Mouse (Mus musculus) 3T3-L1 (cell line): Measurements from ENCODE around the gene Klrb1b.
"Not testable (repeated sequence)": the region's sequence is repeated elsewhere in the genome, so short reads cannot be mapped to it uniquely, and the experiment has no call there.

Experiments used
- DNase-seq: peaks from one replicate; pipeline ENCODE4 v3.0.0-alpha.2; 2015; ENCODE audit warnings: low read depth, low spot score

Gene Klrb1b

DNA sequence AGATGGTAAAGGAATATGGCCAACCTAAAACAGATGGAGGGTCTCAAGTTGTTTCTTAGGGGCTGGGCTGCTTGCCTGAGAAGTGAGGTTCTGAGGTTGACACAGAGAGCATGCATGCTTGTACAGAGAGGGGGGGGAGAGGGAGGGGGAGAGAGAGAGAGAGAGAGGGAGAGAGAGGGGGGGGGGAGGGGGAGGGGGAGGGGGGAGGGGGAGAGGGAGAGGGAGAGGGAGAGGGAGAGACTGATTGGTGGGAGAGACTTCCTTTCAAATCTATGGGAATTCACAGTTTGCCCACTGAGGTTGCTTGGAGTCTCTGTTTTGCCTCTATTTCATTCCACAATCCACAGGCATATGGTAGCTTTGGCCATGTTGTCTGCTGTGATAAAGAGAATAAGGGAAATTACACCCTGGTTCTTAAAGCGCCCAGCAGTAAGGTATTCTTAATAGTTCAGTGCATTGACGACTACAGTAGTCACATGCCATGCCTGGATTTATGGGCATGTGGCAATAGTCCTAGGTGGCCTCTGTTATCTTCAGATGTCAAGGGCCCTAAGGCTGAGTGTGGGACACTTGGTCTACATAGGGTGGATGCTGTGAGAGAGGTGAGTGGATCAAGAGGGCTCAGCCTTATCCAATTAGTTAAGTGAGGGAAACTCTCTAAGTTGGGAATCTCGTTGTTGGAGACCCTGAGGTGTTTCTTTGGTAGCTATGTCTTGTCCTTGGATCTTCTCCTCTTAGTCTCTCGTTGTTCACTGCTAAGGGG is 15.4 kb upstream of the Klrb1b start:
- no peak for DNase-seq

DNA sequence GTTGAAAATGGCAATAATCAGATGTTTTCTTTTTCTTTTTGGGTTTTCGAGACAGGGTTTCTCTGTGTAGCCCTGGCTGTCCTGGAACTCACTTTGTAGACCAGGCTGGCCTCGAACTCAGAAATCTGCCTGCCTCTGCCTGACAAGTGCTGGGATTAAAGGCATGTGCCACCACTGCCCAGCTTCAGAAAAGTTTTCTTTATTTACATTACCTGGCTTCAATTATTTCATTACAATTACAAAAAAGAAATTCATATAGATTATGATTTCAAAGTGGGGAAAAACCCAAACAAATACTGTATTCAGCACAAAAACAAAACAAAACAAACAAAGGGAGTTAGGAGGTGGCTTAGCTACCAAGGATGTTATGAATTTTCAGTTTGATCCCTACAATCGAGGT is 14.5 kb upstream of the Klrb1b start:
- DNase-seq, result not testable (repeated sequence)

DNA sequence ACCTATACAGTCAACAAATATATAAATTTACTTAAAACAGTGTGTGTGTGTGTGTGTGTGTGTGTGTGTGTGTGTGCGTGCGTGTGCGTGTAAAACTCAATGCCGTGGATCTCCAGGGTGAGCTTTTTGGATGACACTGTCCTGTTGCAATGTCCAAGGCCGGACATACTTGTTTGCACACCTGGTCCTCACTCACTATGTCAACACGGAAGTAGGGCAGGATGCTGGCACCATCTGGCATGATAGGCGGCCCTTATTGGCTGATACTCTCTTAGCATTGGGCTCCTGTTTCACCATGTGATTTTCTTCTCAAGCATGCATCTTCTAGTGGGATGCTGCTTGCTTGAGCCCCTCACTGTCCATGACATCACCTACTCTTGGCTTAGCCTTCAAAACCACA is 13.8 kb upstream of the Klrb1b start:
- DNase-seq, result peak; percentile 36

GRCm38 (mm10) chr6:128839266-128839771 is 13.2 kb upstream of the Klrb1b start:
- peak; percentile 94 for DNase-seq

GRCm38 (mm10) chr6:128838342-128839265 is 12.5 kb upstream of the Klrb1b start:
- DNase-seq, result peak; percentile 96

DNA sequence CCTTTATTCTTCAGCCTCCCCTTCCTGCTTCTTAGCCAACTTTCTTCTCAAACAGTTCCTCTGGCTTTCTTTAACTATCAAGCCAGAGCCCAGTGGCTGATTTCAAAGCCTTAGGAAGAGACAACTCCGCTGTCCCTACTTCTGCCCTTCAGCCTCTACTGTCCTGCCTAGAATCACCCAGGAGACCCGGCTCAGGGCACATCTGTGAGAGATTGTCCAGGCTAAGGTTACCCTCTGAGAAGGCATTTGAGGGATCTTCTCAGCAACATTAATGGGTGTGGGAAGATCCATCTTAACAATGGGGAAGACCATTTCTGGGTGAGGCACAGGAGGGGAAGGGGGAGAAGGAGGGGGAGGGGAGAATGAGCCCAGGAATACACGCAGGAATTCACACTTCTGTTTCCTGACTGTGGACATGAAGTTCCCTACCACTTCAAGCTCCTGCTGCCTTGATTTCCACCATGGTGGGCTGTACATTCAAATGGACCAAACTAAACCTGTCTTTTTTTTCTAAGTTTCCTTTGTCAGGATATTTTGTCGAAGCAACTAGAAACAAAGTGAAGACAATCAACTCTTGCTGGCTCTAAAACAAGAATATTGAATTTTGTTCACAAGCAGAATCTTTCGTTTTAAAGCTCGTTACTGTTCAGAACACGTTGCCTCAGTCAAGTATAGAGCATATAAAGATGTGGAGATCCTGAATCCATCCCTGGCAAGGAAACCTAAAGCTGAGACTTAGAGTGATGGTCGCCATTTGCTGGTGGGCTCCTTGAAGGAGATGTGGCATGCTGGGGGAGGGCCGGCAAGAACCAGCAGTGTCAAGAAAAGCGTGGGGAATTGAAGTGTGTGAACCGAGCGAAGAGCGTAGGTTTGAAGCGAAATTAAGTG is 11.6 kb upstream of the Klrb1b start:
- peak; percentile 43 for DNase-seq

GRCm38 (mm10) chr6:128836955-128837334 is 10.8 kb upstream of the Klrb1b start:
- no peak for DNase-seq

- no peak for DNase-seq
Observed at GRCm38 (mm10) chr6:128836191-128836954, 10.2 kb upstream of the Klrb1b start.

DNA sequence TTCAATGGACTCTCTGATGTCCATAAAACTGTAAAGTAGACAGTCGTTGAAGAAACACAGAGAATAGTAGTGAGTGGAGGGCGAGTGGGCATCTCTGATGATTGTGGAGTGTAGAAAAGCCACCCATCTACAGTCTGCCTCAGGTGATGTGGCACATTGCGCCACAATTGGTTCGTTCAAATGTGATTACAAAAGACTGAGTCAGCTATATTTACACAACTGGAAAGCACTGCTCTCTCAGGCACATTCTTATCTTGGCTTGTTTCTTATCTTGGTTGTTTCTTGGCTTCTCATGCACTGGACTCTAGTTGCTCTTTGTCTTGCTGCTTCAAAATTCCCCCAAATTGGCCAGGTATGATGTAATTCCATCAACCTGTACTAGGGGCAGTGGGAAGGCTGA is 9.4 kb upstream of the Klrb1b start:
- no peak for DNase-seq

GRCm38 (mm10) chr6:128833046-128833445 is 6.9 kb upstream of the Klrb1b start:
- DNase-seq, result no peak

- no peak for DNase-seq
Observed at GRCm38 (mm10) chr6:128829837-128830236, 3.7 kb upstream of the Klrb1b start.

DNA sequence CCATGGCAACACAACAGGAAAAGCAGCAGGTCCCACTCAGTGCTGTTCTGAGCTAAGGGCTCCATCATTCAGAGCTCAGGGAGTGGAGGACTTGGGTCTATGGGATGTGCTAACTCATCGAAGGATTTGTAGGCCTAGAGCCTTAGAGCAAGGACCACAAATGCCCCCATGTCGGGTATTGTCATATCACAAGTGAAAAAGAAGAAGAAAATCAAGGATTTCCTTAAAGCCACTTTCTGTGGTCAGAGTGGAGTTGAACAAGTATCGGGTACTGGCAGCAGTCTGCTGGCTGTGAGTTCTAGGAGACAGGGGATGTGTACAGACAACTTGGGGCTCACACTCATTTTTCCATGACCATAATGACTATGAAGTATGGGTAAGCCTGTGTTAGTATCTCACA is 650 bp upstream of the Klrb1b start:
- no peak for DNase-seq

DNA sequence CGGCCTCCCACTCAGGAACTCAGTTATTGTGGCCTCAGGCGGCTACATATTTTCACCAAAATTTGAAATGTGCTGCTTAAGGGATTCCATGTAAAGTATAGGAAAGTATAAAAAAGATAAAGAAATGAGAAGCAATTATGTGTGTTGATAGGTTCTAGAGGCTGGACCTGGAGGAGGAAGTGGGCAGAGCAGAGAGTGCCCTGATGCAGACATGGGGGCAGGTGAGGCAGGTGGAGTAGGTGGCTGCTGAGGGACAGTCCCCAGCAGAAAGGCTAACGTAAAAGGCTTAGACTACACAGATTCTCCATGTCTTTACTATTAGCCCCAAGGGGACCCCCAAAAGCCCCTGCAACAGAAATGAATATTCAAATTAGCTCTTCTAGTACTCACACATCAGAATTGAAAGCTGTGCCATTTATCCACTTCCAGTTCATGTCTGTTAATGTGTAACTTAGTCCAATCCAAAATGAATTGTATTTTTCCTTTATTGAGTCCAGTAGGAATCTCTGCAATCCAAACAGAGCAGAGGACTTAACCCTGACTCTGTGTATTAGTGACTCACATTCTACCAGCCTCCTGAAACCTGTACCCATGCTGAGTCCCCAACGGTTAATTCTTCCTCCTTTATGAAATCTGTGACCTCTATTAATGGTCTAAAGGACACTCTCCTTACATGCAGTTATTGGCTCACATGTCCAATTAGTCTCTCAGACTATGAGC is 7.9 kb downstream of the Klrb1b start:
- DNase-seq, result no peak

- peak; percentile 65 for DNase-seq
Observed at GRCm38 (mm10) chr6:128808532-128808931, 17.6 kb downstream of the Klrb1b start.

GRCm38 (mm10) chr6:128807021-128807420 is 19.1 kb downstream of the Klrb1b start:
- DNase-seq, result peak; percentile 59

DNA sequence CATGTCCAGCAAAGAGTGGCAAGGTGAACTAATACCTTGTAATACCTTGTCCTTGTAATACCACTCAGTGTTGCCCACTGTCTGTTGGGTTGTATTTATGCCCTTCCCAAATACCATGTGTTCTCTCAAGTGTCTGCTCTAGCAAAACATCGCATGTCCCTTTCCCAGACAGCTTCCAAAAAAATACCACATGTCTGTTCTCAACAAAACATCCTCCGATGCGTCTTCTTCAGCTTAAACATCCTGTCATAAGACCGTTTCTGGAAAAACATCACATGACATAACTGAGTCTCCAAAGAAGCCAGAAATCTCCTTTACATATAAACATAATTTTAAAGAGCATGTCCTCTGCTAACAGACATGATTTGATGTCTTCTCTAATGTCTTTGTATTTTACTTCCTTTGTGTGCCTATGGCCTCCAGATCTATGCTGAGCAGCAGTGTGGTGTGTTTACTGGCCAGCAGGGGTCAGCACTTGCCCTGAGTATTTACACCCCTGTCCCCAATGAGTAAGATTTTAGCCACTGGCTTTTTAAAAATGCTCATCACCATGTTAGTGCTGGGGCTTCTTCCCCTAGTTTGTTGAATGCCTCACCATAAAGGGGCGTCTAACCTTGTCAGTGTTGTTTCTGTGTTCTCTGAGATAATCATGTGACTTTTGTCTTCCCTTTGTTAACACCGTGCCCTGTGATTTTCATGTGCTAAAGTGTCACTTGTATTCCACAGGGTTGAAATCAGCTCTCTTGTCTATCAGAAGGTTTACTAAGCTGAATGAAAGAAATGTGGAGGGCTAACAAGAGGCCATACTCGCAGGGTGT is 21.1 kb downstream of the Klrb1b start:
- peak; percentile 67 for DNase-seq

DNA sequence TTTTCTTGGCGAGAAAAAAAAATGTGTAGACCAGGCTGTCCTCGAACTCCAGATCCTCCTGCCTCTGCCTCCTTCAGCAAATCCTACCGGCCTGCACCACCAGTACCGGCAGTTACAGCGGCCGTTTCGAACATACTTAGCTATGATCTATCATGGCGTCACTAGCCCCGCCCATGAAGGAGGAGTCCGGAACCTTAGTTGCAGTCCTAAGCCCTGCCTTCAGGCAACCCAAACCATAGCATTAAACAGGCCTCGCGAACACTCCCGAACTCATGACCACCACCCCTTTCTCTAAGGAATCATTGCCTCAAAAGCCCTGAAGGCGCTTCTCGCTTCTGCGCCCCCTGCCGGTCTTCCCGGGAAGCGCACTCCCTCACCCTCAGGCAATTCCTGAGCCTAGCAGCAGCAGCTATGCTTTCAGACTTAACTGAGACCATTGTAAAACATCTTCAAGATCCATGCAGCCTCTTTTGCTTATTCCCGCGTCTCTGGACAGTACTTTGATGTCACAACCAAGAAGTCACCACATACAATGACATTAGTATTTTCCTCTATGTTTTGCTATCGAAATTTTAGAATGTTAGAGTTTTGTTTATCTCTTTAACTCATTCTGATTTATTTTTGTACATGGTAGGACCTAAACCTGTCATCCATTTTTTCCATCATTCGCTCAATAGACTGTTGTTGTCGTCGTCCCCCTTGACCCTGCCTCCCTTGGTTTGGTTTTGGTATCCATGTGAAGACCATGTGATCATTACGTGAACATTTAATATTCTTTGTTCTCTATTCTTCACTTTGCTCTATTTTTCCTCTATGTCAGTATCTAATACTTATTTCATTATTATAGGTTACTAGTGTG is 22.9 kb downstream of the Klrb1b start:
- DNase-seq, result peak; percentile 98

DNA sequence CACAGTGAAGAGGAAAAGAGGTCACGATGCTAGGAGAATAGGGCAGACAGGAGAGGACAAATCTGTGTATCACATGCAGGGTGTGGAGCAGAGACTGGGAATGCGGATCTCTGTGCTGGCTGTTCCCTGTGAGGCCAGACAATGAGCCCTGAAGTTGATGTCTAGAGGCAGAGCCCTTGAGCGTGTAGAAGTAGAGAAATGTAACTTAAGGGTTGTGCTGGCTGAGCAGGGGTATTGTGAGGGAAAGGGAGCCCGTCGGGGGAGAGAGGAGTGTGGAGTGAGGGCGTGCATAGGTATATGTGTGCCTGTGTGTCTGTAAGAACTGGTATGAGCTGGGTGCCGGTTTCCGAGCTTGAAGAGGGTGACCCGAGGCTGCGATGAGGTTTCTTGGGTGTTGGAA is 23.6 kb downstream of the Klrb1b start:
- no peak for DNase-seq
